Mouse (Mus musculus): Measurements from ENCODE around the gene H2-Eb1.

The H2-Eb1 gene

GRCm38 (mm10) chr17:34305380-34306030 is at the start of gene H2-Eb1:
H2-Eb1 (plus strand) TSS chr17:34305867.
- DNase-seq (ENCODE audit: low spot score): no peak

GRCm38 (mm10) chr17:34256501-34256900 is 49.2 kb upstream of the H2-Eb1 start:
- DNase-seq (ENCODE audit: low spot score): no peak

DNA sequence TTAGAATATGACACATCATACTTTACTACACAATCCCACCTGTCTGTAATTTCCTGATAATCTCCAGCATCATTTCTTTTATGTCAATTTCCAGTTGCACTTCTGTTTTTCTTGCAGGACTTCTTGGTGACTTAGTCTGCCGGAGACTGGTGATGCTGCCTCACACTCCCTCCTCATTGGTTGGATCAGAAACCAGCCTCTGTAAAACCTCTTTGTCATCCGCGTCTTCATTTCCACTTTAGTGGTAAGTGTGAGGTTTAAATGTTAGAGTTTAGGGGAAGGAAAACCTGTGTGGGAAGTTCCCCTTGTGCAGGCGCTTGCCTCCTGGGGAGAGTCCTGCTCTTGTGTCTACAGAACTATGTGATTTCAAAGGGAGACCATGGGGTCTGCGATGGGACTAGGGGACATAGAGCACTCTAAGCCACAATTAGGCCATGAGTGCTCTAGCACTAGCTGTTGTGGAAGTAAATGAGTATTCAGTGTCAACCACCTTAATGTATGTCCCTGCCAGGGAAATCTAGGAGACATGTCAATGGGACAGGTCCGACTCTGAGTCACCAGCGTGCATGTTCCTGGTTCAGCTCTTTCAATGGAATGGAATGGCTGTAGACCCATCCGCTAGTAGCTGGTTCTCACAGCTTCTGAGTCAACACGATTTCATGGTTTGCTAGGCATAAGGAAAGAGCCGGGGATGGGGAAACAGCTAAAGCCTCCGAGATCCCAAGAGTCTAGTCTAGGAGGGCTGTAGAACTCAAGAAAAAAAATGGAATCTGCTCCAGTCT is 47.9 kb upstream of the H2-Eb1 start, which contains the start of gene H2-Ab1:
Gene H2-Ab1 (plus strand): TSS at position 96 of the 782 bp plus-strand sequence.
- DNase-seq (ENCODE audit: low spot score): no peak

DNA sequence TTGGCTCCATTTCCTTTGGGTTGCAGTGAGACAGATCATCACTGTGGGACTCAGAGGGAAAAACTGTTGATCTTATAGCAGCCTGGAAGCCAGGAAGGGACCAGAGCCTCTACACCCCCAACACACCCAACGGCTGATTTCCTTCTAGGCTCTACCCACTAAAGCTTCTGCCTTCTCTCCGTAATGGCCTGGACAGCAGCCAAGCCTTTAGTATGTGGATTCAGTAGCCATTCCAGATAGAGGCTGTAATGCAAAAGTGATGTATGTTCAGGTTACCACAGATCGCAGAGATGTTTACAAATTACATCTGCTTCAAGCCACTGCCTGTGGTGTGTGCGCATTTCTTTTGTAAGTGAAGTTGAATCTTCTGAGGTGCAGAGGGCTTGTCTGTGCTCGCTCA is 45.1 kb upstream of the H2-Eb1 start:
- no peak for DNase-seq (ENCODE audit: low spot score)

- no peak for DNase-seq (ENCODE audit: low spot score)
Measured at GRCm38 (mm10) chr17:34261502-34261901, 44.2 kb upstream of the H2-Eb1 start.

DNA sequence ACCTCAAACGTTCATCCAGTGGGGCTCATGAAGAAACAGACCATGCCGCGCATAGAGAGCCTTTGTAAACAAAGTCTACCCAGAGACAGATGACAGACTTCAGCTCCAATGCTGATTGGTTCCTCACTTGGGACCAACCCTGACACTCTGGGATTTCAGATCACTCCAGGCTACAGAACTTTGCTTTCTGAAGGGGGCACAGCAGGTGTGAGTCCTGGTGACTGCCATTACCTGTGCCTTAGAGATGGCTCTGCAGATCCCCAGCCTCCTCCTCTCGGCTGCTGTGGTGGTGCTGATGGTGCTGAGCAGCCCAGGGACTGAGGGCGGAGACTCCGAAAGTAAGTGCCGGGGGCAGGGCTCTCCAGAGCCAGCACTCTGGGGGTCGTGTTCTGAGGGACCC is 42.6 kb upstream of the H2-Eb1 start:
- no peak for DNase-seq (ENCODE audit: low spot score)

GRCm38 (mm10) chr17:34263811-34264371 is 41.8 kb upstream of the H2-Eb1 start:
- DNase-seq (ENCODE audit: low spot score): no peak

- no peak for DNase-seq (ENCODE audit: low spot score)
Measured at GRCm38 (mm10) chr17:34264452-34265351, 41.0 kb upstream of the H2-Eb1 start.

- DNase-seq (ENCODE audit: low spot score): no peak
Measured at GRCm38 (mm10) chr17:34268262-34268661, 37.4 kb upstream of the H2-Eb1 start.

- DNase-seq (ENCODE audit: low spot score): no peak
Measured at GRCm38 (mm10) chr17:34268748-34269147, 36.9 kb upstream of the H2-Eb1 start.

DNA sequence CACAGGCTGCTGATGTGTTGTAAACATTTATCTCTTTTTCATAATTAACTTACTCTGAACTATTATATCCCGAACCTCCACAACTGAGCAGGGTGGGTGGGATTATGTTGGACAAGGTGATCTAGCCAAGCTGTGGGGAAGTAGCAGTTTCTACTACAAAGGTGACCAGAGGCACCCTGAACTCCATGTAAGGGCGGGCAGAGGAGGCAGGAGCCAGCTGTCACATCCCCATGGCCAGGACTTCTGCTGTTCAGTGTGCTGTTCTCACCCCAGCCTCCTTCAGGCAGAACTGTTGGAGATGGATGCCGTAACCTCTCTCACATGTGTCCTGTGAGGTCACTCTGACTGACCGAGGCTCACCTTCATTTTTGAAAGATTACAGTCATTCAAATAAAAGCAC is 35.9 kb upstream of the H2-Eb1 start:
- DNase-seq (ENCODE audit: low spot score): no peak

- DNase-seq (ENCODE audit: low spot score): no peak
Measured at GRCm38 (mm10) chr17:34270230-34270629, 35.4 kb upstream of the H2-Eb1 start.

DNA sequence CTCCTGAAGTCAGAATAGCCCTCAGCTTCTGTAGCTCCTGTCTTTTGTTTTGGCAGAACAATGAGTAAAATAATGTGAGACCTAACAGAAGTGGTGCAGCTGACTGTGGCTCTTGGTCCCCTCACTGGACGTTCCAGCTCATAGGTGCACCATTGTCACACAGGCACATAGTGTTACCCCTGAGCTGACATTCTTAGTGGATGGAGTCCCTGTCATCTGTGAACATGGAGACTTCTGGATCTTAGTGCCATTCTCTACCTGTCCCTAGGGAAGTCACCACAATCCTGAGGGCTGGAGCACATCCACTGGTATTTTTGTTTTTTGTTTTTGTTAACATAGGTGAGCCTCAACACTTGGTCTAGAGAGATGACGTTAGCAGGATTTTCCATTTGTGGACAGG is 34.7 kb upstream of the H2-Eb1 start:
- DNase-seq (ENCODE audit: low spot score): no peak

DNA sequence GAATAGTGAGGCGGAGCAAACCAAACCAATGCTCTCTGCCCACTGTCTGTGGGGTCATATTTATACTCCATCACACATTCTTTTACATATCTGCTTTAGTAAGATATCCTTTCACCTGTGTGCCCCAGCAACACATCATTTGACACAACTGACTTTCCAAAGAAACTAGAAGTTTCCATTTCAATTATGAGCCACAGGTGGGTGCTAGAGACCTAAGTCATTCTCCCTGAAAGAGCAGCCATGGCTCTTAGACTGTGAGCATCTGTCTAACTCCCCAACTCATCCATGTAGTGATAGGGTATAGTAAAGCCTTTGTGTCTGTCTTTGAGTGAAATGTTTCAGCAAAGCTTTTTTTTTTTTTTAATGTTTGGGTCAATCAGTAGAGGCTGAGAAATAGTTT is 33.6 kb upstream of the H2-Eb1 start:
- DNase-seq (ENCODE audit: low spot score): no peak

- no peak for DNase-seq (ENCODE audit: low spot score)
Measured at GRCm38 (mm10) chr17:34280499-34281038, 25.1 kb upstream of the H2-Eb1 start.

DNA sequence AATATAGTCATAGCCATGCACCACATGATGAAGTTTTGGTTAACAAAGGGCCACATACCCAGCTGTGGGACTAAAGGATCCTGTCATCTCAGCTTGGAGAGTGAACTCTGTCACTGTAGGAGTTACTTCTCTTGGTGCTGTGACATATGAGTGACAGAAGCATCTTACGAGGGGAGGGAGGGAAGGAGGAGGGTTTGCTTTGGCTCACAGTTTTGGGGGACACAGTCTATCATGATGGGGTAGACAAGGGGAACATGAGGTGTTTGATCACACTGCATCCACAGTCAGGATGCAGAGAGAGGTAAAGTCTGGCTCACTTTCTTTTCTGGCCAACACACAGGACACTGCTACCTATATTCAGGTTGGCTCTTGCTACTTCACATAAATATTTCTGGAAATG is 23.8 kb upstream of the H2-Eb1 start:
- DNase-seq (ENCODE audit: low spot score): no peak

- DNase-seq (ENCODE audit: low spot score): no peak
Measured at GRCm38 (mm10) chr17:34285371-34285770, 20.3 kb upstream of the H2-Eb1 start.

- no peak for DNase-seq (ENCODE audit: low spot score)
Measured at GRCm38 (mm10) chr17:34285848-34286247, 19.8 kb upstream of the H2-Eb1 start.

- no peak for DNase-seq (ENCODE audit: low spot score)
Measured at GRCm38 (mm10) chr17:34286501-34286900, 19.2 kb upstream of the H2-Eb1 start.

GRCm38 (mm10) chr17:34286999-34287398 is 18.7 kb upstream of the H2-Eb1 start:
- DNase-seq (ENCODE audit: low spot score): no peak

GRCm38 (mm10) chr17:34287648-34288047 is 18.0 kb upstream of the H2-Eb1 start, which contains the start of gene H2-Aa:
H2-Aa (minus strand) TSS chr17:34287823.
- no peak for DNase-seq (ENCODE audit: low spot score)

DNA sequence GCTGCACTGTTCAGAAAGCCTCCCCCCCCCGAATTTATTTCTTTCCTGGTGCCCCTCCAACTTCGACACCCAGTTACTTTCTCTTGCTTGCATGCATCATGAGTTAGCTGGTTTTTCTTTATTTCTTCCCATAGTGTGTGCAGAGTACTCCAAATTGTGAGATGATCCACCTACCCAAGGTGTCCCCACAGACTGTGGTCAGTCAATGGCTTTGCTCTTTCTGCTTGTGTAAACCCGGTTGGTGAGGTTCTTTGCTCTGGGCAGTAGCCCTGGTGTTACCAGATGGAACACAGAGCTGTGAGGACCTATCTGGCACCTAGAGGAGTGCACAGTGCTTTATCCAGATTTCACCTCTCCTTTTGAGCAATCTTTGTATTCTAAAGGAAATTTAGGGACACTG is 17.5 kb upstream of the H2-Eb1 start:
- DNase-seq (ENCODE audit: low spot score): no peak
